Mouse (Mus musculus): Measurements from ENCODE around the gene Crb2.

The Crb2 gene

DNA sequence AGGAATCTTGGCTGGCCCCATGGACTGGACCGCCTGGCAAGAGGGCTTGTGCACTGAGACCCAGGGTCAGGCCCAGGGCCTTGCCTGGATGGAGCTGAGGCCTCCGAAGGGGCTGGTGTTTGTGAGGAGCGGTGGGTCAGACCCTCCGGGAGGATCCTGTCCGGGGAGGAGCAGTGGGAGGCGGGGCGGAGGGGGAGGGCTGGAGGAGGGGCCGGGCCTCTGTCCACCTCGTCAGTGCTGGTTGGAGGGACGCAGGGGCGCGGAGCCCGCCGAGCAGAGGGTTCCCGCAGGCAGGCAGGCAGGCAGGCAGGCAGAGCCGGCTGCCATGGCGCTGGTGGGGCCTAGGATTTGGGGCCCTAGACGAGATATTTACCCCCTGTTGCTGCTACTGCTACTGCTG is at the start of gene Crb2:
Gene Crb2, plus strand, starts transcription at position 234 of the 400 bp plus-strand sequence.
- DNase-seq (ENCODE audit: low spot score in 2 of 2): no peak

DNA sequence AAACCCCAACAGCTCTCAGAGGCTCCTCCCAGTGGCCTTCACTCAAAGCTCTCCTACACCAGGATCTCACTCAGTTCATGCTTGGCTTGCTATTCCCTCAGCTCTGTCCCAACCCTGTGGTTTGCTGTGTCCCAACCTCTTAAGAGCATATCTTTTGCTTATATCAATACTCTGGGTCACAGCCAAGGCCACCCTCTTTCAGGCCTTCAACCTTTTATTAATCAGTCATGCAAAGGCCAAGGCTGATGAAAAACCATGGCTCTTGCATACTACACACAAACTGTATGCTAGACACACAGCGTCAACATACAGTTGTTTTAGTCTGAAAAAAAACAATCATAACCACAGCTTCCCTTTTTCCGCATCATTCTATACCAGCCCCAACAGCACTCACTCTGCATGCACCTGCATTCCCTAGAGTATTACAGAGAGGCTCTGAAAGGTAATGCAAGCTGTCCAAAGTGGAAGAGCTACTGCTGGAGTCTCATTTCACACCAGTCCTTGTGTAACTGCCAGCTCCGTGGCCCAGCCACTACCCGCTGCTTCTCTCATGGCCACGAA is 44.7 kb upstream of the Crb2 start:
- peak; percentile 64 to 70 for DNase-seq (ENCODE audit: low spot score in 2 of 2)

DNA sequence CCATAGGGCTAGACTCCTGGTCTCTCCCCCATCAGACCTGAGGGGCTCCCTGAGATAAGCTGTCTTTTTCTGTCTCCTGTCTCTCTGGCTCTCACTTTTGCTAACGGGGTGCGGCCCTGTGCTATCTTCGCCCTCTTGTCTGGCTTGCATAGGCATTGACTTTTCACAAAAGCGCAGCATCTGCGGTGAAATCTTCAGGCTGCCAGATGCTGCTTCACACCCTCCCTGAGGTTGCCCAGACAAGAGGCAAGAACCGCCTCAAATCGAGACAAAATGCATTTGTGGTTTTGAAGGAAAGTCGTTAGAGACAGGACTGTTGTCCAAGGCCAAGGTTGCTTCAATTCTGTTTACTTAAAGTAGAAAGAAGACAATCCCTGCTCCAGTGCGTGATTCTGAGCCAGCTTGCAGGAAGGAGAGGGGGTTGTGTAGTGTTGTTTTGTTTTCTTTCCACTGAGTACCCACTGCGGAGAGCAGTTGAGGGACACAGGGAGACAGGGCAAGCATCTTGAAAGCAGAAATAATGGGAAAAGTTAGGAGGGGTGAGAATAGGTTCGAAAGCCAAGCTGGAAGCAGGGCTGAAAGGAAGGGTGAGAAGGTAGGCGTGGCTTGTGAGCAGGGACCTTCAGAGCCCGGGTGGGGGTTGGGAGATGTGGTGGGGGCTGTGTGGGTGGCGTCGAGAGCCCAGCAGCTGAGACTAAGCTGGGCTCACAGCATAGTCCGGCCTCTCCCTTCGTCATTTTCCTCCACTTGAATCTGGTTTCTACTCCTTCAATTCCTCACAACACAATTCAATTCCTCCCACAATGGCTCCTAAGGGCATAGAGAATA is 40.9 kb upstream of the Crb2 start:
- peak; percentile 55 to 60 for DNase-seq (ENCODE audit: low spot score in 2 of 2)

DNA sequence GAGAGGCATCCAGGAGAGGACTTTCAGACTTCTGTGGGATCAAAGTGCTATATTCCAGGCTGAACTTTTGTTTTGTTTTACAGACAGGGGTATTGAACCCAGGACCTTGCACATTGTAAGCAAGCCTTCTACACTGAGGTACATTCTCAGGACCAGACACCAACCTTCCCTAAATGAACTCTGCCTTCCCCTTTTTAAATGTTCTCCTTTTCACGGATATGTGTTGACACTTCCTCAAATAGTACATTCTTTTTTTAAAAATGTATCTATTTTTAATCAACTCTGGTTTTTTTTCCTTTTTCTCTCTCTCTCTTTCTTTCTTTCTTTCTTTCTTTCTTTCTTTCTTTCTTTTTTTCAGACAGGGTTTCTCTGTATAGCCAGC is 40.3 kb upstream of the Crb2 start:
- DNase-seq (ENCODE audit: low spot score in 2 of 2): no peak

DNA sequence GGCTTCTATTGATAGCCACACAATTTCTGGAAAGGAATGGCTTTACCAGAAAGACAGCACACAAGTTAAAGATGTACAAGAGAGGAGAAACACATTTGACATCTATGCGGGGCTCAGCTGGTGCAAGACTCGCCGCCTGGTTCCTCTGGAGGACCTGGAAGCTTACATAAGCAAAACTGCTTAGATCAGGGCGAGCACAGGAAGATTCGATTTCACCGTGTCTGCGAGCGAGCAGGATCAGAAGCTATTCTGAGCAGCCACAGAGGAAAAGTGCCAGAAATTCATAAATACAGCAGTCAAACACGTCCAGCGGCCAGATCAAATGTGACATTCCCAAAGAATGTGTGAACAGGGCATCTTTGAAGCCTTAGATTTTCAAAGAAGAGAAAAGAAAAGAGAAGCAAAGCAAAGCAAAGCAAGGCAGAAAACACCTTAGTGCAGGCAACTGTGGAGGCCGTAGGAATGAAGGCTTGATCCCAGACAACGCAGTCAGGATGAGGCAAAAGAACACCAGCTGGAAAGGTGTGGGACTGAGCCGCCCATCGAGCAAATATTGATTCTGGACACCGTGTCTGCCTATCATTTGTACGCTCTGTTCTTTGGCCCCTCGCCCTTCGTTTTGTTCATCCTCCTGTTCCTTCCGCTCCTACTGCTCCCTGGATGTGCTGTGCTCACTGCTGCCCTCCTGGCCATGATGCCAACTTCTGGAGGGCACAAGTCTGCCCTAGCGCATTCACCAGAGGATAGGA is 34.1 kb upstream of the Crb2 start:
- no peak for DNase-seq (ENCODE audit: low spot score in 2 of 2)

DNA sequence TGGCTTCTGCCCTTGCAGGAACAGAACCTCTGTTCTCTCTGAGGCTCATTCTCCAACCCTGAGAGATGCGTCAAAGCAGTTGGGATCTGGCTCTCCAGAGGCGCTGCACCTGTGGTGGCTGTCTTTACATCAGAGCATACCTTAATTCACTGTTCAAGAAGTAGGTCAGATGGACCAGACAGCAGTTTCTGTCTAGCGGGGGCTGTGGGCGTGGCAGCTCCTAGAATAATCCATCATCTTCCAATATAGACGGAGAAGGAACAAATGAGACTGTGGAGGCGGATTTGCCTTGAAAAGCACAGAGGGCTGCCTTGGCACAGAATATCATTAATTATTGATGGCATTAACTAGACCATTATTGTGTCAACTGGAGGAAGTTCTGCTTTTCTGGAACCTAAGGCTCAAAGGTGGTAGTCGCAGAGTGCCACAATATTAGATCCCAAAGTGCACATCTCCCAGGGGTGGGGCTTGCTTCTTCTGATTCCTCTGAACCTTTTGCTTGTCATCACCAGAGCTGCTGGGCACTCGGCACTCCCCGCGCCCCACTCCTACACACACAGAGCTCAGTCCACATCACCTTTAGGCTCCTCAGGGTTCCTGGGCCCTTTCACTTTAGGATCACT is 31.2 kb upstream of the Crb2 start:
- no peak for DNase-seq (ENCODE audit: low spot score in 2 of 2)

DNA sequence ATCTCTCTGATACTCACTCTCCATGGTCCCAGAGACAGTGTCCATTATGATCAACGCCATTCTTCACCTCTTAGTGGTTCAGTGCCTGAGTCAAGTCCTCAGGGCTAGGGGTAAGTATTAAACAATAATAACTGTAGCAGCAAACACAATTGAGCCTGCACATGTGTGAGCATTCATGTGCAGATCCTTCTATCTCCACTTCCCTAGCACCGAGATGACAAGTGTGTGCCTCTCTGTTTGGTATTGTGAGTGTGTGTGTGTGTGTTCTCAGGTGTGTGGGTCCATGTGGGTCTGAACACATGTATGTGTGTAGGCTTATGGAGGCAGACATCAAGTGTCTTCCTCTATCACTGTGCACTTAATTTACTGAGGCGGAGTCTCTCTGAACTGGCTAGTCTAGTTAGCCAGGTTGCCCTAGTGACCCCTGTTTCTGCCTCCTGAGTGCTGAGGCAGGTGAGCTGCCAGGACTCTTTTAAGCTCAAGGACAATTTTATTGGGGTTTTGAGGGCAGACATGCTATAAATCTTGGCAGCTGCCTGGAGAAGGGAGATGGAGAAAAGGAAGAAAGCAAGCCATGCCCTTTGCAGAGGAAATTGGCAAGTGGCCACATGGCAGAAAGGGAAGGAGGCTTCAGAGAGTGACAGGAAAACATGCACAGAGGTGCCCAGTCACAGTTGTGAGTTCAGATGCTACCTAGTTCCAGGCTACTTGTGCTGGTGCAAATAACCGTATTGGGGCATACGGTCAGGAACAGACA is 29.6 kb upstream of the Crb2 start:
- DNase-seq (ENCODE audit: low spot score in 2 of 2): peak; percentile 51 to 57

DNA sequence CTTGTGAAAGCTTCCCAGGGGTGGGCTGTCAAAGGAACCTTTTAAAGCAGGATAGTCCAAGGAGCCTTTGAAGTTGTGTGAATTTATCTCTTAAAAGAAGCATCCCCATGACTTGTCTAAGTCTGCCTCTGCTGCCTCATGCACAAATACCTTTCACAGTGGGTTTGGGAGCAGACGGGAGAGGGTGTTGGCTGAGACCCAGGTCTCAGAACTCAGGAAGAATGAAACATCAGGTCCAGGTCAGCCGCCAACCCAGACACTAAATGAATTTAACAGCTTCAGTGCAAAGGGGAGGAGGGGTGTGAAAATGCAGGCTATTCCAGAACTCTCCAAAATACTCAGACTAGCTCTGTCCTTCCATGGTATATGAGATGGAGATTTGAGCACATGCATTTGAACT is 28.1 kb upstream of the Crb2 start:
- DNase-seq (ENCODE audit: low spot score in 2 of 2): no peak

DNA sequence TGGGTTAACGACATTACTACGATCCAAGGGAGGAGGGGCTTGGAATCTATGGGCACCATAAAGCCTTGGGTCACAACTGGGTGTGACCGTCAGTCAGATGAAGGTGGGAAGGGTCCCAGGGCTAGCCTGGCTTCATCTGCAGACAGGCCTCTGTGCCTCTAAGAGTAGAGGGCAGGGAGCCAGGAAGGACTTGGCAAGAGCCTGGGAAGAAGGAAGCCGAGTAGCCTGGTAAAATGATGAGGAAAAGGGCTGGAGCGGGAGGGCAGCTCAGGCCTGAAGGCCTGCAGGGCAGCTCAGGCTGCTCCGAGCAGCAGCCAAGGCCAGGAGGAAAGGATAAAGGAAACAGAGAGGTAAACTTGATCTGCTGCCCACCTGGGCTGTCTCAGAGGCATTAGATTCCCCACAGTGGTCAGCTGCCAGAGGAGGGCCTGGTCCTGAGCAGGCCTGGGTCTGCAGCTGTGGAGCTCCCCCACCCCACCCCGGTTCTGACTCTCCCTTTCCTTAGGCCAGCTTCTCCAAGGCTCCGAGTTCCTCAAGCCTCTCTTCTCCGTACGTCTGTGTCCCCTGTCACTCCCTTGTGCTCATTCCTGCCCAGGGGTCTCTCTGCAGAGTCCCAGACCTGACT is 27.5 kb upstream of the Crb2 start:
- DNase-seq (ENCODE audit: low spot score in 2 of 2): no peak

DNA sequence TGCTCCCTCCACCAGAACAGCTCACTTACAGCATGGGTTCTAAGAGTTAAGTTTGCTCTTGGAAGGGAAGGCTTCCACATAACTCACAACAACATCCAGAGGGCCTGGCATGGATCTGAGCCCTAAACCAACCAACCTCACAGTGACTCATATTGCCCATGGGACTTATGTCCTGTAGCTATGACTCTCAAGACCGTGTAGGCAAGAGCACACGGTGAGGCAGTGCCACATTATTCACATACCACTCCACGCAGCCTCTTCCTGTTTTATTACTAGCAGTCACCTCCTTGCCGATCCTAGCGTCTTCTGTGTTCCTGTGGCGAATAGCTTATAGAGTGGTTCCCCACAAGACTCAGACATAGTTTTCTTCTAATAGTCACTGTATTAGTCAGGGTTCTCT is 26.7 kb upstream of the Crb2 start:
- no peak for DNase-seq (ENCODE audit: low spot score in 2 of 2)

DNA sequence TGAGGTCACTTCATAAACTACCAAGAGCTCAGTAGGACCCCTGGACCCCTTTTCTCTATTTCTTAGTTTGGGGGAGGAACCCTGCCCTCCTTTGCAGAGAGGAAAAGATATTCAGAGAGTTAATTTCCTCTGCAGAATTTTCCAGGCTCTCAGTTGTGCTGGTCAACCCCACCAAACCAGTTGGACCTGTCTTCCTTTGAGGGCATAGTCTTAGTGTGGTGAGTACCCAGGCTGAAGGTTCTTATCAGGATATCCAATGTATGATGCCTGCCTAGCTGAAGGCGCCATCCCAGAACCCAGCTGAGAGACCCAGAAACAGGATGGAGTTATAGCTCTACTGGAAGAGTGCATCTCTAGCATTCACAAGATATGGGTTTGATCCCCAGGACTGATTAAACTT is 24.9 kb upstream of the Crb2 start:
- no peak for DNase-seq (ENCODE audit: low spot score in 2 of 2)

DNA sequence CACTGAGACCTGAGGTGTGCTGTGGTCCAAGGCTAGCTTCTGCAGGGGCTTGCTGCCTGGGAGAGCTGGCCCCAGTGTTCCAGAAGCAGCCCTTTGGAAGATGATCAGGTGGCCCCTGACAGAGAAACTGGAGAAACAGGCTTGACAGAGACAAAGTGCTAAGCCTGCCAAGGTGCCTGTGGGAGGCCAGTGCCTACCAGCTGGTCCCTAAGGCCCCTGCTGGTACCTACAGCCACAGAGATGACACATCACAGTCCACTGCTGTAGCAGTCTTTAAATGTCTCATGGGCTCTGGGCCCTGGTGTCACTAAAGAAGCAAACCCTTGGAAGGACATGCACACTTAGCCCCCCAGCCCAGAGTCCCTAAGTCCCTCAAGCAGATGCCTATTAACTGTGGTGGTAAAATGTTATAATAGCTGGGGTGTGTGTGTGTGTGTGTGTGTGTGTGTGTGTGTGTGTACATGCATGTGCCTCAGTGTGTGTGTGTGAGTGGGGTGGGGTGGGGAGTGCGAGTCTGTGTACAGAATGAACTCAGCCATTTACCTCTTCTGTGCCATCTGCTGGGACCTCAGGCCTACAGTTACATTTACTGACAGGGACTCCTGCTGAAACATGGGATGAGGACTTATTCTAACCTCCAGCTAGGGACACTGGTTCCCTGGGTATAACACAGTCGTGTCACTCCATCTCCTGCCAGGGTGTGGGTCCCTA is 19.7 kb upstream of the Crb2 start:
- DNase-seq (ENCODE audit: low spot score in 2 of 2): no peak

DNA sequence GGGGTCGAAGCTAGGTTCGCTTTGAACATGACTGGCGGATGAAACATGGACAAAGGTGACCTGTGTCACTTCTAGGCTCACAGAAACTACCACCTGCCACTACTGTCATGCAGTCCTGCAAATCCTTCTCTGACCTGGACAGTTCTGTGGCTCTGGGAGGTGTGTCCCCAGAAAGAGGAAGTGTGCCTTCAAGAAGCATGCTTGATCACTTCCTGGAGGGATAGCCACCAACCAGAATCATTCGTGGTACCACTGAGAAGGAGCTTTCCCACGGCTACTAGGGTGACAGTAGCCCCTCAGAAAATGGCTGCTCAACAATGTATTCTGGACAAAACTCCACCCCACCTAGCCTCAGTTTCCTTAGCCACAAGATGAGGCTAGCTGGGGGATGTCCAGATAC is 19.0 kb upstream of the Crb2 start:
- peak; percentile 75 to 80 for DNase-seq (ENCODE audit: low spot score in 2 of 2)

DNA sequence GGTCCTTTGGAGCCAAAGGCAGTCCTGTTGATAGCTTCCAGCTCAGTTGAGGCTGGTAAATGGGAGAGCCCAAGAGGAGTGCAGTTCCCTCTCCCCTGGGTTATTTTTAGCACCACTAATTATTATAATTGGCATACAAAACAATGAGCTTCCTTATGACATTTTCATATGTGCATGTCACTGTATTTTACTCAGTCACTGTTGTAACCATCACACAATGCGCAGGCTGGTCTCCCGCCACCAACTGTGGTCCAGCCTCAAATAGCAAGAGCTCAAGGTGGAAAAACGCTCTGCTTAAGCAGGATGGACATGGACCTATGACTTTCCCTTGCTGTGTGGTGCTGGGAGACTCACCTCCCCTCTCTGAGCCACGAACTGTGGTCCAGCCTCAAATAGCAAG is 18.3 kb upstream of the Crb2 start:
- DNase-seq (ENCODE audit: low spot score in 2 of 2): no peak

DNA sequence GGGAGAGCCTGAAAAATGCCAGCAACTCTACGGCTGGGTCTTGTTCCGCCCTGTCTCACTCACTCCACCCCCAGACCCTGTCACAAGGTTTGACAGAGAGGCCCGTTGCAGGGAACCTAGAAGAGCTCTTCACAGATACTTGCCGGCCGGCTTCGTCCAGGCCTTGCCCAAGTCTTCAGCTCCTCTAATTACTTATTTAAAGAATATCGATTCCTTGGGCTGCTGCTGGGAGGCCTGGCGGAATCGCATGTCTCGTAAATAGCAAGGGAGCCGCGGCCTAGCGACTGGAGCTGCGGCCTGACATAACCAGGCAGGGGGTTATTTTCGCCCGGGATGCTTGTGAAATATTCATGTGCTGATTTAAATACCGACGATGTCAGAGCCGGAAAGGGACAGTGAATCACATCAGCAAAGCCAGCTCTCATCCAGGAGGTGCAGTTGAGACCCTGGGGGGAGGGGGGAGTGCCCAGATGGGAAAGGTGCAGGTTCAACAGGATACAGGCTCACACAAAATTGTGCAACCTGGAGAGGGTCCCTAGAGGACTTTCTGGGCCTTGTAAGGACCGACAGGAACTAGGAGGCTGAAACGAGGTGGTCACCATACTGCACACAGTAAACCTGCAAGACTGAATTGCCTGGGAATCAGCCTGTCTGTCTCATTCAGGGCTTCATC is 17.6 kb upstream of the Crb2 start:
- peak; percentile 62 to 63 for DNase-seq (ENCODE audit: low spot score in 2 of 2)

DNA sequence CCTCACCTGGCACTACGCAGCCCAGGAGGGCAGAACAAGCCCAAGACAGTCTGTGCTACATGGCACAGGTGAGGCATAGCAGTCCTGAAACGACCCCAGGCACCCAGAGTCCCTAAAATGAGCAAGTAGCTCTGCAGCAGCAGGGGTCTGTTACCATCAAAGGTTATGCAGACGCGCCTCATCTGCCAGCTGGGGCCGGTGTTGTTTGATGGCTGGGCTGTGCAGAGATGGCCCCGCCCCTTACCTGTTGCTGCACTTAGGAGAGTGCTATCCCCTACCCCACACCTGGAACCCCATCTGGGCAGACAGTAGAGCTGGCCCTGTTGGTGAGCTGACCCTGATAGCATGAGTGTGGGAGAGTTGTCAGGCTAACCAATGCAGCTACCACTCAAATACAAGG is 15.4 kb upstream of the Crb2 start:
- DNase-seq (ENCODE audit: low spot score in 2 of 2): no peak

DNA sequence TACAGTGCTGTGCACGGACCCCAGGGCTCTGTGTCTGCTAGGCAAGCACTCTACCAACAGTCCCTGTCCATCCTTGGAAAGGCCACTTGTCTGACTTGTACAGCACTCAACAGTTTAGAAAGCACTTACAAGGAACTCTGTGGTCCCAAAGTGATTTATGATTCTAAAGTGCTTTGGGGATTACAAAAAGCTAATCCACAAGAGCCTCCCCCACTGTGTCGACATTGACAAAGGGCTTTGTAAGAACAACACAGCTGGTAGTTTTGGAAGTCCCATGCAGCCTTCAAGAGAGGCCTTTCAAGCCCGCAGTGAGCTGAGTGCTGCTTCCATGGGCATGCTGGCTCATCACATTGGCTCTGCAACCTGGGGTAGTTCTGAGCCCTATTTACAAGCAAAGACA is 12.4 kb upstream of the Crb2 start:
- DNase-seq (ENCODE audit: low spot score in 2 of 2): no peak

DNA sequence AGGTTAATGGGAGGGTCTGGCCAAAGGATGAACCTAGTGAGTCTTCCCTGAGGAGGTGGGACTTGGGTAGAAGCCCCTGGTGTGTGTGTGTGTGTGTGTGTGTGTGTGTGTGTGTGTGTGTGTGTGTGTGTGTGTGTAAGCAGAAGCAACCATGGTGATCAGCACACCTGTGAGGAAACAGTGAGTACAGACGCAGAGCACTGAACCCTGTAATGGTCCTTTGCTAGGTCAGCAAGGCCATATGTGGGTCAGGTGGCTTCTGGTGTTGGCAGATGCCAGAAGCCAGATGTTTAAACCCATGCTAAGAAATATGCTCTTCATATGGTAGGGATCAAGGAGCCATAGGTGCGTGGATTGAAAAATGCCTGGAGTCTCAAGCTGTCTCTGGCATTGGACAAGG is 11.5 kb upstream of the Crb2 start:
- peak; percentile 37 to 41 for DNase-seq (ENCODE audit: low spot score in 2 of 2)

DNA sequence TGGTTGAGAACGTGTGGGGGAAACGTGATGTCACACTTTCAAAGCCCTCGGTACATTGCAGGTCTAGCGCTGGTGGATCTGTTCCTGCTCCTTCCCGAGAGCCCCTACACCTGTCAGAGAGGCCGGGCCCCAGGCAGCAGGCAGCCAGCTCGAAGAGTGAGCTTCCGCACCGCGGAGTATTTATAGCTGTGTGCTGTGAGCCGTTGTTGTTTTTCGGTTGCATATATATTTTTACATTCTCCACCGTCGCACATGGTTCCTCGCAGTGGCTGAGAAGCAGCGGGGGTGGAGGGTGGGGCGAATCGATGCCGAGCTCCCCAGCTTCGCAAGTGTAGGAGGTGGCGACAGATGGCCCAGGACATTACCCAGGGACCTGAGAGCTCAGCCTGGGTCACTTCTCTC is 11.0 kb upstream of the Crb2 start:
- DNase-seq (ENCODE audit: low spot score in 2 of 2): peak; percentile 91
